Mouse (Mus musculus) brain, embryonic 14.5 days (tissue): ENCODE measurements around the gene Stoml2.

Source experiments
- CTCF ChIP-seq: fragments of 200-500 bp; IDR thresholded peaks from 2 replicates; pipeline ENCODE4 v1.5.1; 2012; ENCODE audit warnings: inconsistent platforms, mild to moderate bottlenecking, moderate library complexity, borderline replicate concordance; ENCODE audit not compliant: insufficient read depth, insufficient read length; ENCODE audit errors: extremely low read depth
- POLR2A ChIP-seq: fragments of 200-500 bp; IDR thresholded peaks from 2 replicates; pipeline ENCODE4 v1.6.1; 2012; ENCODE audit warnings: mild to moderate bottlenecking, inconsistent platforms, borderline replicate concordance; ENCODE audit not compliant: poor library complexity, insufficient read depth, insufficient read length, severe bottlenecking; ENCODE audit errors: extremely low read depth

- TF ChIP-seq CTCF (no peak), POLR2A (no peak)
Observed at GRCm38 (mm10) chr4:43046607-43047006, 15.1 kb upstream of the Stoml2 start.
